Mouse (Mus musculus) cortical plate, adult 2 months (tissue): ENCODE measurements at regions not wholly inside any gene's neighbourhood (a gene's known extent, or its start where the extent isn't known, plus 50 kb on each side); places are given as distances from the start of the nearest gene placed in this dataset.

Experiments used
- CTCF ChIP-seq: fragments of 200-500 bp; IDR thresholded peaks from 2 replicates; pipeline ENCODE4 v1.5.1; 2011; ENCODE audit warnings: mild to moderate bottlenecking, control low read depth, low read length; ENCODE audit not compliant: insufficient read depth; ENCODE audit errors: extremely low read depth
- POLR2A ChIP-seq: fragments of 200-500 bp; IDR thresholded peaks from 2 replicates; pipeline ENCODE4 v1.6.1; 2011; ENCODE audit warnings: mild to moderate bottlenecking, low read length, control low read depth; ENCODE audit not compliant: insufficient read depth; ENCODE audit errors: extremely low read depth

- TF ChIP-seq POLR2A, result no peak
- TF ChIP-seq CTCF, result no peak
Measured at GRCm38 (mm10) chr4:95463082-95463825, 94.1 kb upstream of the Fggy start.
